Mouse (Mus musculus) midbrain, postnatal 0 days (tissue): ENCODE data around the gene Lamb2. TPM values are rescaled to one million over a fixed set of nuclear protein-coding genes. Genes with fewer than 3 reads are reported as not detected.

Source experiments
- ATAC-seq: fragments of 200-750 bp; cut with Nextera tagmentation; 2 replicates; pipeline ENCODE4 v1.8.0; 2017; ENCODE audit warnings: moderate number of reproducible peaks, mild to moderate bottlenecking, moderate TSS enrichment, moderate library complexity; ENCODE audit not compliant: low FRiP score
- DNase-seq: peaks from one replicate; pipeline ENCODE4 v3.0.0-alpha.2; 2015; ENCODE audit warnings: low spot score
- H3K27ac ChIP-seq: fragments of 300-500 bp; sonication (generic); 2 replicates; pipeline ENCODE4 v1.5.1; 2014; ENCODE audit warnings: low read depth, mild to moderate bottlenecking, low read length, mixed read lengths
- H3K27me3 ChIP-seq: fragments of 300-500 bp; sonication (generic); 2 replicates; pipeline ENCODE4 v1.6.1; 2014; ENCODE audit warnings: low read length, control low read depth, mixed read lengths; ENCODE audit not compliant: insufficient read depth
- H3K36me3 ChIP-seq: fragments of 300-500 bp; sonication (generic); 2 replicates; pipeline ENCODE4 v1.6.1; 2014; ENCODE audit warnings: low read length, control low read depth, mixed read lengths; ENCODE audit not compliant: insufficient read depth
- H3K4me1 ChIP-seq: fragments of 300-500 bp; sonication (generic); 2 replicates; pipeline ENCODE4 v1.6.1; 2014; ENCODE audit warnings: mild to moderate bottlenecking, control low read depth, antibody characterized with exemption, low read length, mixed read lengths; ENCODE audit not compliant: insufficient read depth
- H3K4me2 ChIP-seq: fragments of 300-500 bp; sonication (generic); 2 replicates; pipeline ENCODE4 v1.6.1; 2014; ENCODE audit warnings: low read depth, mild to moderate bottlenecking, low read length, mixed read lengths; ENCODE audit not compliant: poor library complexity, severe bottlenecking
- H3K4me3 ChIP-seq: fragments of 300-500 bp; sonication (generic); 2 replicates; pipeline ENCODE4 v1.5.1; 2014; ENCODE audit warnings: low read depth, mild to moderate bottlenecking, low read length, moderate library complexity
- H3K9ac ChIP-seq: fragments of 300-500 bp; sonication (generic); replicated peaks from 2 replicates; pipeline ENCODE4 v1.6.1; 2014; ENCODE audit warnings: mild to moderate bottlenecking, low read length, moderate library complexity, mixed read lengths; ENCODE audit not compliant: poor library complexity, severe bottlenecking
- H3K9me3 ChIP-seq: fragments of 300-500 bp; sonication (generic); 2 replicates; pipeline ENCODE4 v1.6.1; 2016; ENCODE audit warnings: low read length, control low read depth
- CTCF ChIP-seq: IDR thresholded peaks from 2 replicates; pipeline ENCODE4 v1.5.1; 2016; ENCODE audit warnings: antibody characterized with exemption, mild to moderate bottlenecking
- WGBS: fragments of 180-500 bp; shearing (Covaris S2); extraction: QIAGEN DNeasy Blood & Tissue Kit; methylation state at CpG from one replicate; pipeline ENCODE4 v1.1.7; 2014; 5-methylcytosine and 5-hydroxymethylcytosine counted together
- polyA plus RNA-seq: library from polyadenylated mRNA; unstranded; fragments of >200 nt; fragmentation: Nextera tagmentation; extraction: Ambion mirVana; gene quantifications from 2 replicates; pipeline ENCODE4 v1.2.1, GENCODE M21; 2015
- total RNA-seq: library from RNA; depleted of rRNA; stranded (reverse); fragments of >200 nt; gene quantifications from 2 replicates; pipeline ENCODE4 v1.2.3, GENCODE M21; 2014; rRNA removed

The Lamb2 gene
- total RNA-seq (56.5 and 169 TPM in 2 replicates), polyA plus RNA-seq (15.8 and 18.5 TPM in 2 replicates)

DNA sequence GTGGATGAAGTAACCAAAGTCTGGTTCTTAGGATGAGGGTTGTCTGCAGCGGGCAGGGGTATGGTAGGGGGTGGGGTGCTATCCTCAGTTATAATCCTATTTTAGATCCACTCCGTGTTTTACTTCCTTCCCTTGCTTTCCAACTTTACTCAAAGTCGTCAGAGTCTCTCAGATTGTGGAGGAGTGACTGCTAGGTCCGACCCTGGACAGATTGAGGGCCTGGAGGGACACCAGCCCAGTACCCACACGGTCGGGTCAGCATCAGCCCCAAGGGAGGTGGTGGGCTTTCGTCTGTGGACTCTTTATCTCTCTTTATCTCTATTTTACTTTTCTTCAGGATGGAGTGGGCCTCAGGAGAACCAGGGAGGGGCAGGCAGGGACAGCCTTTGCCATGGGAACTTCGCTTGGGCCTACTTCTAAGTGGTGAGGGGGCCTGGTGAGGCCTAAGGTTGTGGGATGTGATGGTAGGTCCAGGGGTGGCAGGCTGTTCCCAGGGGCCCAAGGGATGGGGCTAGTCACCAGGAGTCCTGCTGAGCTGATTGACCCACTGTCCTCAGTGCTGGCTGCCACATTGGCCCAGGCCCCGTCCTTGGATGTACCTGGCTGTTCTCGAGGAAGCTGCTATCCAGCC lies at the start of gene Lamb2:
Gene Lamb2 (plus strand): TSS at position 16 of the 631 bp plus-strand sequence.
- Histone ChIP-seq H3K4me2 (peak within 1 kb of the TSS; percentile 59), H3K27ac (peak within 1 kb of the TSS; percentile 1; the same call in 1 of the 2 replicates), H3K4me1 (peaks cover 16% of the 10 kb centered on the region; the same call in 1 of the 2 replicates), H3K27me3 (no peaks in the 10 kb centered on the region), H3K36me3 (no peaks in the 10 kb centered on the region), H3K9ac (peak within 1 kb of the TSS; percentile 48; the same call in 1 of the 2 replicates), H3K4me3 (peak within 1 kb of the TSS; percentile 36), H3K9me3 (no peaks in the 10 kb centered on the region)
- ATAC-seq (no peak), DNase-seq (peak; percentile 74)
- 4% methylated on average over 10 of the region's 10 CpGs for WGBS
- TF ChIP-seq CTCF: no peak

DNA sequence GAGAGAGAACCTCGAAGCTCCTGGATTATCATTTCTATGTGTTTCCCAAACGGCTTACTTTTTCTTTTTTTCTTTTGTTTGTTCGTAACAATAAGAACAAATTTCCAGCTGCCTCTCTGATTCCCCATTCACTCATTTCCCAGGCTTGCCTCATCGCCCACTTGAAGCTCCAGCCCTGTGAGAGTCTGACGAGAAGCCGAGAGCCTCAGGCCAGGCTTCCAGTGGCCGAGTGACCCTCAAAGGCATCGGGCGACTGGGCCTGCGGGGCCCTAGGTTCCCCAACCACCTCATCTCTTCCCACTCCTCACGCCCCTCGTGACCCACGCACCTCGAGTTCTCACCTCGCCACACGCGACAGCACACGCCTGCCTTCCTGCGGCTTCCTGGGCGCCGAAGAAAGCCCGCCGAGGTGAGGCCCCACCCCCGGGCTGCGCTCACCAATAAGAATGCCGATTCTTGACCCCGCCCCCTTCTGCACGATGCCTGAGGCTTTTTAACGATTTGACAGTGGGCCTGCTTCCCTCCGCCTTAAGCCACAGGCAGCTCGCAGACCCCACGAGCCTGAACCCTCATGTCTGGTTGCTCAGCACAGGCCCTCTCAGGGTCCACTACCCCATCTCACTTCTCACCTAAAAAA lies 48.0 kb upstream of the Lamb2 start:
- peak overlapping the region; percentile 30; the same call in 1 of the 2 replicates for H3K4me2 ChIP-seq
- H3K4me3 ChIP-seq: peak overlapping the region; percentile 17; the same call in 1 of the 2 replicates
- ATAC-seq: no peak
- H3K27ac ChIP-seq: no peak overlapping the region
- no peaks in the 10 kb centered on the region for H3K4me1 ChIP-seq
- no peak overlapping the region for H3K9ac ChIP-seq
- H3K36me3 ChIP-seq: no peaks in the 10 kb centered on the region
- no peaks in the 10 kb centered on the region for H3K9me3 ChIP-seq
- DNase-seq: peak; percentile 51
- 48% methylated on average over 28 of the region's 32 CpGs for WGBS
- H3K27me3 ChIP-seq: no peaks in the 10 kb centered on the region
- TF ChIP-seq CTCF: no peak

DNA sequence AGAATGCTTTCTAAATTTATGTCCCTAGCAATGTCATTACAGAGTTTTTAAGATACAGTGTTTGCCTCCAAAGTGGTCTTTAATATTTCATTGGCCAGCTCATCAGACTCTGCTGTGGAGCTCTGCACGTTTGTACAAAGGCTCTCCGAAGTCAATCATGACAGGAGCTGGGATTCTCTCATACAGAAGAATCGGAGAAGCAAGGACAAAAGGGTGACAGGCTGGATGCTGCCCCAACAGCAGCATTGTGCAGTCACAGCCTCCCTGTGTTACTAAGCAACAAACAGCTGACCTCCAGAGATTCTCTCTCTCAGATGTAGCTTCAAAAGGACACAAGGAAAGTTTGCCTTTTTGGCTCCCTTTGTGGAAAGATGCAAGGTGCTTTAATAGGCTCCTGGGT lies 43.4 kb upstream of the Lamb2 start, which contains the start of gene BC048562:
Gene BC048562 (plus strand): TSS at position 301 of the 400 bp plus-strand sequence.
- TF ChIP-seq CTCF: no peak
- Histone ChIP-seq H3K27ac (peak within 1 kb of the TSS; percentile 51; the same call in 1 of the 2 replicates), H3K36me3 (no peaks in the 10 kb centered on the region), H3K4me1 (no peaks in the 10 kb centered on the region), H3K4me2 (no peak within 1 kb of the TSS), H3K4me3 (no peak within 1 kb of the TSS), H3K27me3 (no peaks in the 10 kb centered on the region), H3K9ac (no peak within 1 kb of the TSS), H3K9me3 (no peaks in the 10 kb centered on the region)
- 21% methylated on average over 3 of the region's 3 CpGs for WGBS
- ATAC-seq (peak; percentile 49; the same call in 1 of the 2 replicates), DNase-seq (peak; percentile 30)

DNA sequence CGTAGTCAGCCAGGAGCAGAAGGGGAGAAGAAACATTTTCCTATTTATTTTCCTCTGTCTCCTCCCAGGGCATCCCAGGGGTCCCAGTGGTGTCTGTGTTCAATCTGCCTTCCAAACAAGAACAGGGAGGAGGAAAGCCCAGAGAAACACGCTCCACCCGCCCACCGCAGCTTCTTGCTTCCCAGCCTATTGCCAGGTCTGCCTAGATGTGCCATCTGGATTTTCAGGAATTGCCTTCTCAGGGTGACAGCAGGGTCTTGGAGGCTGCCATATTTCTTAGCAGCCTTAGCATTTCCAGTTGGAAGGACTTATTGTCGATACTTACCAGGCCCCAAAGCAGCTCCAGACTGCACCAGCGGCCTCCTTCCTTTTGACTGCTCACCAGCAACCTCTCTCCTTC lies 40.4 kb upstream of the Lamb2 start:
- Histone ChIP-seq H3K27me3 (no peaks in the 10 kb centered on the region), H3K4me2 (no peak overlapping the region), H3K27ac (no peak overlapping the region), H3K9me3 (no peaks in the 10 kb centered on the region), H3K4me1 (no peaks in the 10 kb centered on the region), H3K9ac (no peak overlapping the region), H3K36me3 (no peaks in the 10 kb centered on the region), H3K4me3 (no peak overlapping the region)
- WGBS: 91% methylated on average over 6 of the region's 6 CpGs
- DNase-seq: peak; percentile 54
- TF ChIP-seq CTCF: no peak
- no peak for ATAC-seq

DNA sequence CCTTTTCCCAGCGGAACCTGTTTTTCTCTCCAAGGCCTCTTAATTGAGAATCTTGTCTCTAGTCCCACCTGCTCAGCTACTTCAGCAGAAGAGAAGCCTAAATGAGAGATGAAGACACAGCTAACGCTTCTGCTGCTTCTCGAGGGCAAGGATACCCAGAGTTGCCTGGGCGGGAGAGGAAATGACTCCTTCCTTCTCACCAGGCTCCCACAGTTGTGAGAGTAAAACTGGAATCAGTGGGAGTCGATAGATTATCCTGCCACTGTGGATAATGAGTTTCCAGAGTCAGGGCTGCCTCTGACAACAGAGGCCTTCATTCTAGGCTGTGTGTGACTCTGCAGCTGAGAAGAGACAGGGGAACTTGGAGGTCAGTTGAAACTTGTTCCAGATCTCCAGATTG lies 39.1 kb upstream of the Lamb2 start:
- no peak overlapping the region for H3K9ac ChIP-seq
- DNase-seq: no peak
- 60% methylated on average over 5 of the region's 5 CpGs for WGBS
- H3K4me1 ChIP-seq: no peaks in the 10 kb centered on the region
- no peak for TF ChIP-seq CTCF
- no peaks in the 10 kb centered on the region for H3K27me3 ChIP-seq
- H3K36me3 ChIP-seq: no peaks in the 10 kb centered on the region
- no peak for ATAC-seq
- no peaks in the 10 kb centered on the region for H3K9me3 ChIP-seq
- H3K4me2 ChIP-seq: no peak overlapping the region
- H3K27ac ChIP-seq: no peak overlapping the region
- H3K4me3 ChIP-seq: no peak overlapping the region
